Mouse (Mus musculus) layer of hippocampus, adult 9-10 months (tissue): ENCODE measurements around the gene 4930415O20Rik.

ENCODE experiments used
- DNase-seq: peaks from one replicate; pipeline ENCODE4 v3.0.0; 2022; ENCODE audit warnings: low spot score

Gene 4930415O20Rik

DNA sequence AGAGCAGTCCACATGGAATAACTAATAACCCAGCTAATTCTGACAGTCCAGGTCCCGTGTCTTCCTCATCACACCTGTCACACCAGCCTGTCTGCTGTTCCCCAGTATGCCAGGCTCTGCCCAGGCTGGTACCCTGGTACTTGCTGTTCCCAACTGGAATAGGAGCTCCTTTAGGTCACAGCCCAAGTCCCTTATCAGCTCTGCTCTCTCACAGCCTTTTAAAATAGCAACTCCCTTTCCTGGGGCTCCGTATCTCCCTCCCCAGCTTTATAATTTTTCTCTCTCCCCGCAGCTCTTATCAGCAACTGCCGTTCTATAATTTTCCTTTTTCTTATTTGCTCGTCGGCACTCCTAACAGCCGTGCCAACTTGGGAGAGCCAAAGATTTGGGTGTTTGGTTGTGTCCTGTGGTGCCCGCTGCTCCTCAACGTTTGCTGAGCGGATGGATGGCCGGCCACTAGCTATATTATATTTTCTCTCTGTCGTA, 35.3 kb downstream of the 4930415O20Rik start:
- no peak for DNase-seq

DNA sequence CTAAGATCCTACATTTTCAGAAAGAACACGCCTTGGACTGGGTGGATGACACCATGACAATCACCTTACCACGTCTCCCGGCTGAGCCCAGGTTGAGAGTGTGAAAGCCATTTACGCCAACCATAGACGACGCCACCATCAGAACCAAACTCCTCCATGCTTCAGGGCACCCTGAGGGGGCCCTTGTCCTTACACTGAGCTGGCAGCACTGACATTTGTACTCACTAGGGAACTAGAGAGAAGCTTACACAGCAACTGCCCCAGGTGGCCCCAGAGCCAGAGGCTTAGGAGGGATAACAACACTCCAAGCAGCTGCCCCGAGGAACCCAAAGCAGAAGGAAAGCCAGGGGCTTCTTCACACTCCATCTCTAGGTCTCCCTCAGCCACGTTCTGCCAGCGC, 35.9 kb downstream of the 4930415O20Rik start:
- no peak for DNase-seq

GRCm38 (mm10) chr15:98607557-98607956, 36.8 kb downstream of the 4930415O20Rik start:
- DNase-seq, result no peak

DNA sequence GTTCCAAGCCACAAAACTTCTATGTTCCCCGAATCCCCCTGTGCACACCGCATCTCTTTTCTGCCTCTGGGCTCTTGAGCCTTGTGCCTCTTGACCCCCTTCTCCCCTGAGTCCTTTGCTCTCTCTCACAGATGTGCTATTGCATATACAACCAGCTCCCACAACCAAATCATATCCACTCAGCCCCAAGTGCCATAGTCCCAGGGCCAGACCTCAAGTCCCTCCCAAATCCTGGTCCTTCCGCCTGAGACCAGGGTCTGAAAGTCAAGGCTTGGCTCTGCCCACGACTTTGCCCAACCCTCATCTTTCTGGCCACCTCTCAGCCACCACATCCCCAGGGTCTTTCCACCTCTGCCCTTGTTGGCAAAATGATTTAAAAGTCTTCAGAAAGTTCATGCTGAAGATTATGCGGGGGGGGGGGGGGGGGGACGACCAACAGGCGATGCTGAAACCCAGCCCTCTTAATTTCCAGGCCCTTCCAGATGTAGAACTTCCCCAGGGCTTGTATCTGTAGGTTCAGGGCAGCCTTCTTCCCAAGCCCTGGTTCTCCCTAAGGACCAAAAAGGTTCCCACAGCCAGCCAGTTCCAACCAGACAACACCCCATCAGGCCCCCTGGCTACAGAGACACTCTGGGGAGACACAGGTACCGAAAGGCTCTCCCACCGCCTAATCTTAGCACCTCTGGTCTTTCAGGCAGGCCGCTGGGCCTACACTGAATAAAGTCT, 37.4 kb downstream of the 4930415O20Rik start:
- DNase-seq, result no peak

DNA sequence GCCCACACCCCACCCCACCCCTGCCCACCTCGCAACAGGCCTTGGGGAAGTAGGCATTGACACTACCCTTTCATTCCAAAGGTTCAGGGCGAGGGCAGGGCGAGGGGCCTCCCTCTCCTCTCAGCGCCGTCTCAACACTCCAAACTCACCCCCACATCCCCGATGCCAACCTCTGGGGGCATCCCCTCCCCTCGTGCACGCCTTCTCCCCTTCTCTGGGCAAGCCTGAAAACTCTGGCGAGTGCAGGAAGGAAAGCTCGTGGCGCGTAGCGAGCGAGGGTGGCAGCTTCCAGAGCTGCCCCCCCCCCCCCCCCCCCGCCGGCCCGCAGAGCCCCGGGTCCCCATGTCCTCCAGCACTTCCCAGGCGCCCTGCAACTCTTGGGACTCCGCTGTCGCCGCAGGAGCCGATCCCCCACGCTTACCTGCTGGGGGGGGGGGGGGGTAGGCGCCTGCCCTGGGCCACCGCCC, 38.0 kb downstream of the 4930415O20Rik start:
- DNase-seq, result no peak

- no peak for DNase-seq
These were observed 38.7 kb downstream of the 4930415O20Rik start, which contains the start of gene Adcy6 for GRCm38 (mm10) chr15:98609331-98610130. TSS of gene Adcy6 (minus strand) at chr15:98610076.

GRCm38 (mm10) chr15:98610131-98610633, 39.4 kb downstream of the 4930415O20Rik start:
- DNase-seq, result no peak

DNA sequence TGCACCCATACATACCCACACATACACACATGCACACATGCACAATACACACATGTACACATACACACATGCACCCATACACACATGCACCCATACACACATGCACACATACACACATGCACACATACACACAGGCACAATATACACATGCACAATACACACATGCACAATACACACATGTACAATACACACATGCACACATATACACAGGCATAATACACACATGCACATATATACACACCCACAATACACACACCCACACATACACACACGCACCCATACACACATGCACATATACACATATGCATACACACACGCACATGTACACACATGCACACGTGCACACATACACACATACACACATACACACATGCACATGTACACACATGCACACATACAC, 41.4 kb downstream of the 4930415O20Rik start:
- DNase-seq, result no peak

DNA sequence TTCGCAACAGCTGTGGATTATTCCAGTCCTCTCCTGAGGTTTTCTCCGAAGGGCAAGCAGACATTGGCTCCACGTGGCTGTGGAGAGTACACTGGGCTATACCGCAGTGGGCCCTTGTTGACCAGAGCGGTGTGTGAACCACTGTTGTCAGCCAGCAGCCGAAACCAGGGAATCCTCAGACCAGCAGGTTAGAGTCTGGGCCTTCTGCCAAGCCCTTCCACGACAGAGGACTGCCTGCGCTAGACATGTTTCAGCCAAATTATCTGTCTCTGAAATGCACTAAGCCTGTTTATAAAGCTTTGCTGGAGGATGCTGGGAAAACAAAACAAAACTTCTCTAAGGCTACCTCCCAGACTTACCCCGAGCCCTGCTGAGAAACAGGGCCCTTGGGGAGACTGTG, 43.7 kb downstream of the 4930415O20Rik start:
- no peak for DNase-seq

GRCm38 (mm10) chr15:98614971-98615370, 44.2 kb downstream of the 4930415O20Rik start:
- DNase-seq, result no peak

- no peak for DNase-seq
These were observed 44.9 kb downstream of the 4930415O20Rik start for GRCm38 (mm10) chr15:98615751-98616150.

DNA sequence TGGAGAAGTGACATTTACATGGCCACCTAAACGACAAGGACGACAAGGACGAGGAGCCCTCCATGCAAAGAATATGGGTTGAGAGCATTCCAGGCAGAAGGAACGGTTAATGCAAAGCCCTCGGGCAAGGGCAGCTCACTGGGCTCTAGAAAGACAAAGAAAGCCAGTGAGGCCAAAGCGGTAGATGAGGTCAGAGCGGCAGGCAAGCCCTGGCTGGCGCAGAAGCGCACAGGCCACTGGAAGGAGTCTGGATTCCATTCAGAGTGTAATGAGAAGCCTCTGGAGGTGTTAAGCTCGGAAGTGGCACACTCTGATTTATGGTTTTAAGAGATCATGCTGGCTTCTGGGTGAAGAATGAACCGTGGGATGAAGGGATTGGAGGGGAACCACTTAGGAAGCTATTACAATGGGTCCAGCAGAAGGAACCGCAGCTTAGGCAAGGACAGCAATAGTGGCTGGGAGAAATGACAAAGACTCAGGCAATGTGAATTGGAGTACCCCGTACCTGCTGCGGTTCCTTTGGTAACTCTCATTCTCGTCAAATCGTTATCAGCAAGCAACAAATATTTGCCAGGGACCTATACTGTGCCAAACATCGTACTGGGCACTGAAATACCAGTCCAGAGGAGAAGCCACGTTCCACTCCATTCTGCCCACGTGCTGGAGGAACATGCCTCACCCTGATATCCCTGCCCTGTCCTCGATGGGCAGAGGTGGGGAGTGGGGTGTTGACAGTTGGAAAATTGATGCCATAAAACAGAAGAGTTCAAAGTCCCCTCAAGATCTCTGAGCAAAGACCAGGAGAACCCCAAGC, 45.8 kb downstream of the 4930415O20Rik start:
- DNase-seq, result no peak

DNA sequence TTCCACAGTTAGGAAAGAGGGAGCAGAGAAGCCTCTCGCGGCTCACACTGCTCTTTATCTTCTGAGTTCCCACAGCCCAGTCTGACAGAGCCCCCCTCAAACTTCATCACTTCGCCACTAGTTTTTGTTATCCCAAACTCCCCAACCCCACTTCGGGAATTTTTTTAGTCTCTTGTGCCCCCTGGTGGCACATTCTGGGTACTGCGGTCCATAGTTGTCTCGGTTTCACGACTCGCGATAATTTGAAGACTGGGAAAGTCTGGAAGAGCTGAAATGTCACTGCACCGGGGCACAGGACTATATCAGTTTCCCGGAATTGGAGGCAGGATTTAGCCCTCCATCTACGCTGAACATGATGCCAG, 46.4 kb downstream of the 4930415O20Rik start:
- peak; percentile 44 for DNase-seq

GRCm38 (mm10) chr15:98622199-98622598, 51.4 kb downstream of the 4930415O20Rik start:
- no peak for DNase-seq

- DNase-seq, result no peak
These were observed 51.9 kb downstream of the 4930415O20Rik start for GRCm38 (mm10) chr15:98622721-98623120.

DNA sequence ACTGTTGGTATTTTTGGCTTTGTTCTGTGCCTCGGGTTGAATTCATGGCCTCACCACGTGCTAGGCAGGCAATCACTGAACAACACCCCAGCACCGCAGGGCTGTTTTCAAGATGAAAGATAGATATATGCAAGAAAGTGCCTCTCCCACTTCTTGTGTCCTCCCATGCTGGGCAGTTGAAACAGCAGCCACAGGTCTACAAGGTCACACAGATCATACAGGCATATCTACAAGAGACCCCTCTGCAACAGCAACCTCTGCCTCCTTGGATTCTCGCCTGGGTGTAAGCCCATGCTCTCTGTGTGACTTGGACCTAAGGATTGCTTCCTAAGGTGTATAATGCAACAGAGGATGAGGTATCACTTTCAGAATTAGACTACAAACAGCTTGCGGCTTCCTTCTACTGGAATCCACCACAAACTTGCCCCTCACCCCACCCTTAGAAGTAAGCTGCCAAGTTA, 52.6 kb downstream of the 4930415O20Rik start:
- no peak for DNase-seq

GRCm38 (mm10) chr15:98626078-98626477, 55.3 kb downstream of the 4930415O20Rik start:
- no peak for DNase-seq

- no peak for DNase-seq
These were observed 55.8 kb downstream of the 4930415O20Rik start for GRCm38 (mm10) chr15:98626487-98627212.

- DNase-seq, result no peak
These were observed 57.9 kb downstream of the 4930415O20Rik start for GRCm38 (mm10) chr15:98628589-98629254.

DNA sequence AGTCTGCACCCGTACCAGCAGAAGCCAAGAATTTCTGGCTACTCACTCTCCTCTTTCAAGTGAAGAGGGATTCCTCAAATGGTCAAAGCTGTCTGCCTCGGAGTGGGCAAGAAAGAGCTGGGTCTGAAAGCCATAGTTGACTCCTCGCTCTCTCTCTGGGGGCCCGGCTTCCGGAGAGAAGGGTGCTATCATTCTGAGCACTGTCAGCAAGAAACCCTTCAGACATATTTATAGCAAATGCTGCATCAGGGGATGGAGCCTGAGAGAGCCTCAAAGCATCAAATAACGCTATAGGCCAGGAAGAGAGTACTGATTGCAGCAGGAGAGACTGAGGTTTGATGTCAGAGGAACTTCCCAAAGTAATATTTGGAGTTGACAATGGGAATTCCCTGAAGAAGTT, 58.7 kb downstream of the 4930415O20Rik start:
- no peak for DNase-seq

- DNase-seq, result no peak
These were observed 59.7 kb downstream of the 4930415O20Rik start, which contains the start of gene Cacnb3 for GRCm38 (mm10) chr15:98630540-98630939. TSS of gene Cacnb3 (plus strand) at chr15:98630840.
